Mouse (Mus musculus) midbrain, embryonic 14.5 days (tissue): ENCODE measurements around the gene Dctpp1. TPM values are rescaled to one million over a fixed set of nuclear protein-coding genes. Genes with fewer than 3 reads are reported as not detected.

Experiments
- ATAC-seq: fragments of 200-750 bp; cut with Nextera tagmentation; 2 replicates; pipeline ENCODE4 v1.8.0; 2017; ENCODE audit warnings: moderate number of reproducible peaks, moderate library complexity; ENCODE audit not compliant: low FRiP score, low TSS enrichment
- DNase-seq: peaks from one replicate; pipeline ENCODE4 v3.0.0-alpha.2; 2015
- H3K27ac ChIP-seq: fragments of 300-500 bp; sonication (generic); replicated peaks from 2 replicates; pipeline ENCODE4 v1.5.1; 2014; ENCODE audit warnings: mild to moderate bottlenecking, low read depth, low read length, moderate library complexity
- H3K27me3 ChIP-seq: fragments of 300-500 bp; sonication (generic); 2 replicates; pipeline ENCODE4 v1.6.1; 2014; ENCODE audit warnings: low read length, control low read depth, mixed read lengths; ENCODE audit not compliant: control insufficient read depth, insufficient read depth
- H3K36me3 ChIP-seq: fragments of 300-500 bp; sonication (generic); 2 replicates; pipeline ENCODE4 v1.6.1; 2014; ENCODE audit warnings: low read length, control low read depth; ENCODE audit not compliant: control insufficient read depth, insufficient read depth
- H3K4me1 ChIP-seq: fragments of 300-500 bp; sonication (generic); 2 replicates; pipeline ENCODE4 v1.6.1; 2014; ENCODE audit warnings: mild to moderate bottlenecking, antibody characterized with exemption, low read length, control low read depth; ENCODE audit not compliant: control insufficient read depth, insufficient read depth
- H3K4me2 ChIP-seq: fragments of 300-500 bp; sonication (generic); 2 replicates; pipeline ENCODE4 v1.6.1; 2014; ENCODE audit warnings: mild to moderate bottlenecking, low read length, moderate library complexity
- H3K4me3 ChIP-seq: fragments of 300-500 bp; sonication (generic); replicated peaks from 2 replicates; pipeline ENCODE4 v1.5.1; 2014; ENCODE audit warnings: low read depth, low read length
- H3K9ac ChIP-seq: fragments of 300-500 bp; sonication (generic); replicated peaks from 2 replicates; pipeline ENCODE4 v1.6.1; 2014; ENCODE audit warnings: mild to moderate bottlenecking, low read length, moderate library complexity
- H3K9me3 ChIP-seq: fragments of 300-500 bp; sonication (generic); 2 replicates; pipeline ENCODE4 v1.6.1; 2016; ENCODE audit warnings: low read length, control low read depth, mixed read lengths; ENCODE audit not compliant: control insufficient read depth
- WGBS: fragments of 180-500 bp; shearing (Covaris S2); extraction: QIAGEN DNeasy Blood & Tissue Kit; methylation state at CpG from one replicate; pipeline ENCODE4 v1.1.7; 2014; 5-methylcytosine and 5-hydroxymethylcytosine counted together
- polyA plus RNA-seq: library from polyadenylated mRNA; unstranded; fragments of >200 nt; fragmentation: Nextera tagmentation; extraction: Ambion mirVana; gene quantifications from 2 replicates; pipeline ENCODE4 v1.2.1, GENCODE M21; 2014

The Dctpp1 gene
- polyA plus RNA-seq, 1 experiment from 2014 or later = 125 TPM

DNA sequence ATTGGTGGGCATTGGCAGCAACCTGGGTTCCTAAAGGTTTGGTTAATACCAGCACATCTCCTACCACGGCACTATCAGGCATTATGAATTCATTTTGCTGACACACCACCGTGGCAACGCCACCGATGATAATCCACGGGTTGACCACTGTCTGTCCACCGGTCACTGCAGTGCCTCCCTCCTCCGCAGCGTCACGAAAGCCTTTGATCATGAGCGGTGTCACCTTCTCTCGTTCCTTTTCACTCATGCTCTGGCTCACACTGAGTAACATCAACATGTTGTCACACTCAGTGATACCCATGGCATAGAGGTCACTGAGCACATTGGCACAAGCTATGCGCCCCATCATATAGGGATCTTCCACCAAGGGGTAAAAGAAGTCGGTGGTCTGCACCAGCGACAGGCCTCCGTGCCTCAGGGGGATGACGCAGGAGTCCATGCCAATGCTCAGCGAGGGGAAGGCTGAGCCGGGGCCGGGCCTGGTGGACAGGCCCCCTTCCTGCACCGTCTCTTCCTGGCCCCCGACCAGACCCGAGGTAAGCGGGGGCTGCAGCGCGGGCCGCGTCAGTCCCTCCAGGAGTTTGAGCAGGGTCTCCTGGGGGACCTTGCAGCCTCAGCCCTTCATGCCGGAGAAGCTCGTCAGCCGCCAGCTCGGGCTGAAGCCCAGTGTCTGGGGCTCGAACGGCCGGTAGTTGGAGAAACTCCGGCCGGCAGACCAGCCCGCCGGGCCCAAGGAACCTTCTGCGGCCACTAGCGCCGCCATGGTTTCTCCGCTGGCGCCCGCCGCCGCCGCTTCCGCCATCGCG, 12.8 kb upstream of the Dctpp1 start:
- Histone ChIP-seq H3K36me3 (peaks cover 18% of the 10 kb centered on the region), H3K4me2 (peak overlapping the region; percentile 89), H3K4me3 (peak overlapping the region; percentile 91), H3K9ac (peak overlapping the region; percentile 92), H3K4me1 (peaks cover 11% of the 10 kb centered on the region), H3K9me3 (peaks cover 4% of the 10 kb centered on the region; the same call in 1 of the 2 replicates), H3K27me3 (no peaks in the 10 kb centered on the region), H3K27ac (peak overlapping the region; percentile 88)
- ATAC-seq (peak; percentile 58; the same call in 1 of the 2 replicates), DNase-seq (peak; percentile 50)
- WGBS = 15% methylated on average over 50 of the region's 50 CpGs

DNA sequence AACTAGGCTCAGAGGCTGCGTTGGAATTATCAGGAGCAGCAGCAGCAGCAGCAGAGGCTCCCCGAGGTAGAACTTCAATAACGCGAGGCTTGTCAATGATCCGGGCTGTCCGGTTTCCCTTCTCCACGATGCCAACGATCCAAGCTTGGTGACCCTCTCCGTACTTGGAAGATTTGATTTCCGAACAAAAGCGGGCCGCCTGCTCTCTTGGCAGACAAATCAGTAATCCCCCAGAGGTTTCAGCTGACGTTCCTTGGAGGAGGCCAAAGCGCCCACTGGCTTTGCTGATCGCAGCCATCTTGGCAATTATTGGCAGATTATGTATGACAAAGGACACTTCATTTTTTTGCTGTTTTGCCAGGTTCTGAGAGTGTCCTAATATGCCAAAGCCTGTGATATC, 12.1 kb upstream of the Dctpp1 start:
- Histone ChIP-seq H3K9ac (no peak overlapping the region), H3K36me3 (peaks cover 18% of the 10 kb centered on the region), H3K4me3 (peak overlapping the region; percentile 91; the same call in 1 of the 2 replicates), H3K4me1 (peaks cover 11% of the 10 kb centered on the region), H3K4me2 (peak overlapping the region; percentile 89), H3K27ac (no peak overlapping the region), H3K27me3 (no peaks in the 10 kb centered on the region), H3K9me3 (peaks cover 4% of the 10 kb centered on the region; the same call in 1 of the 2 replicates)
- WGBS = 93% methylated on average over 15 of the region's 15 CpGs
- no peak for ATAC-seq
- no peak for DNase-seq

DNA sequence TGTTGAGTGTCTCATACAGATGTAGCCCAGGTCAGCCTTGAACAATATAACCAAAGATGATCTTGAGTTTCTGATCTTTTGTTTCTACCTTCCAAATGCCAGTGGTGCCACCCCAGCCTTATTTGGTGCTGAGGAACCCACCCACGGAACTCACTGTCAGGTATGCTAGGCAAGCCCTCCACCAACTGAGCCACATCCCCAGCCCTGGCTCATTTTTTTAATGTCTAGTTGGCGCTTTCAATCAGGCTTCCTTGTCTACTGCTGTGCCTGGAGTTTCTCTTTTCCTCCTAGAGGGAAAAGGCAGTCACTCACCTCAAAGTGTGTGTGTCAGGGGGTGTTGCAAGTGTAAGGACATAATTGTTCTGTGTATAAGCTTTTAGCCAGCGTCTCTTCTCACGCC, 10.6 kb upstream of the Dctpp1 start:
- no peak overlapping the region for H3K9ac ChIP-seq
- H3K36me3 ChIP-seq = peaks cover 18% of the 10 kb centered on the region
- DNase-seq = no peak
- H3K27me3 ChIP-seq = no peaks in the 10 kb centered on the region
- H3K4me2 ChIP-seq = no peak overlapping the region
- H3K9me3 ChIP-seq = peaks cover 4% of the 10 kb centered on the region; the same call in 1 of the 2 replicates
- H3K4me3 ChIP-seq = no peak overlapping the region
- no peak overlapping the region for H3K27ac ChIP-seq
- WGBS = 97% methylated on average over 4 of the region's 4 CpGs
- H3K4me1 ChIP-seq = peaks cover 11% of the 10 kb centered on the region
- ATAC-seq = no peak

DNA sequence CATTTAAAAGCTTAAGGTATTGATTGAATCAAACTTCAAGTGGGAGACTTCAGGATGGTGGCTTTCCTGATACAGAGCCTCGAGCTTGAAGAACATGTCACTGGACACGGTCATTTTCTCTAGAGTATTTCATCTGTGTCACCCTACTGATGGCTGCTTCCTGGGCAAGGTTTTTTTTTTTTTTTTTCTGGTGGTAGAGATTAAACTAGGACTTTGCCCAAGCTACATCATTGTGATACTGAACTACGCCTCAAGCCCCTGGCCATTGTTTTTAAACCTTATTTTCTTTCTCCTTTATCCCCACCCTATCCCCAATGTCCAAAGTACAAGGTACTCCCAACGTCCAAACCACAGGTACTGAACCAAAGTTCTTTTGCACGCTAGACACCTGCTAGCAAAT, 10.2 kb upstream of the Dctpp1 start:
- Histone ChIP-seq H3K4me2 (no peak overlapping the region), H3K9ac (no peak overlapping the region), H3K9me3 (peaks cover 4% of the 10 kb centered on the region; the same call in 1 of the 2 replicates), H3K36me3 (peaks cover 18% of the 10 kb centered on the region), H3K27me3 (no peaks in the 10 kb centered on the region), H3K27ac (no peak overlapping the region), H3K4me3 (no peak overlapping the region), H3K4me1 (peaks cover 11% of the 10 kb centered on the region)
- ATAC-seq = no peak
- 97% methylated on average over 5 of the region's 5 CpGs for WGBS
- DNase-seq = no peak

DNA sequence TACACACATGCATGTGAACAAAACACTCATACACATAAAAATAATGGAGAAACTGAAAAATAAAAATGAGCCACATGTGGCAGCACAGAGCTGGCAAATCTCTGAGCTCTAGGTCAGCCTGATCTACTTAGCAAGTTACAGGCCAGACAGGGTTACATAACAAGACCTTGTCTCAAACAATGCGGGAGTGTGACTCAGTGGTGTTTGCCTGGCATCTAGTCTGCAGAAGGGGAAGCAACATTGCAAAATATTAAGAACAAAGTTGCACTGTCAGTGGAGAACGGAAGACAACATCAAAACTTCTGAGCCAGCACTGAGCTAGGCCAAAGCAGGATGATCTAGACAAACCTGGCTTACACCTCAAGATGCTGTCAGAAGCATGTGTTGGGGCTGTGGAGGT, 9.7 kb upstream of the Dctpp1 start:
- H3K9ac ChIP-seq = no peak overlapping the region
- no peak overlapping the region for H3K4me3 ChIP-seq
- peaks cover 4% of the 10 kb centered on the region; the same call in 1 of the 2 replicates for H3K9me3 ChIP-seq
- DNase-seq = no peak
- H3K27ac ChIP-seq = no peak overlapping the region
- H3K36me3 ChIP-seq = peaks cover 18% of the 10 kb centered on the region
- no peaks in the 10 kb centered on the region for H3K27me3 ChIP-seq
- ATAC-seq = no peak
- 96% methylated on average over 2 of the region's 2 CpGs for WGBS
- no peak overlapping the region for H3K4me2 ChIP-seq
- peaks cover 11% of the 10 kb centered on the region for H3K4me1 ChIP-seq

DNA sequence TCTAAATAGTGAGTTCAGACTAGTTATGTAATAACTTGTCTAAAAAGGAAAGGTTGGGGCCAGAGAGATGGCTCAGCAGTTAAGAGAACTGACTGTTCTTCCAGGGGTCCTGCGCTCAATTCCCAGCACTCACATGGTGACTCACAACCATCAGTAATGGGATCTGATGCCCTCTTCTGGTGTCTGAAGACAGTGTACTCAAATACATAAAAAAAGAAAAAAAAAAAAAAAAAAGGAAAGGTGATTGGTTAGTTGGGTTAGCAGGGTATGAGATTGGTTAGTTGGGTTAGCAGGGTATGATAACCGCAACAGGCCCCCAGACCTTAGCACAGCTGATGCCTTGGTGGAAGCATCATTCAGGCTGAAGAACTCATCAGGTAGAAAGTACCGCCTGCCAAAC, 3.0 kb upstream of the Dctpp1 start:
- H3K4me3 ChIP-seq = no peak overlapping the region
- H3K27ac ChIP-seq = no peak overlapping the region
- peaks cover 2% of the 10 kb centered on the region; the same call in 1 of the 2 replicates for H3K9me3 ChIP-seq
- H3K27me3 ChIP-seq = no peaks in the 10 kb centered on the region
- no peak overlapping the region for H3K9ac ChIP-seq
- H3K36me3 ChIP-seq = no peaks in the 10 kb centered on the region
- H3K4me1 ChIP-seq = peaks cover 7% of the 10 kb centered on the region; the same call in 1 of the 2 replicates
- DNase-seq (no peak), ATAC-seq (no peak)
- H3K4me2 ChIP-seq = no peak overlapping the region
- WGBS = 92% methylated on average over 3 of the region's 3 CpGs

DNA sequence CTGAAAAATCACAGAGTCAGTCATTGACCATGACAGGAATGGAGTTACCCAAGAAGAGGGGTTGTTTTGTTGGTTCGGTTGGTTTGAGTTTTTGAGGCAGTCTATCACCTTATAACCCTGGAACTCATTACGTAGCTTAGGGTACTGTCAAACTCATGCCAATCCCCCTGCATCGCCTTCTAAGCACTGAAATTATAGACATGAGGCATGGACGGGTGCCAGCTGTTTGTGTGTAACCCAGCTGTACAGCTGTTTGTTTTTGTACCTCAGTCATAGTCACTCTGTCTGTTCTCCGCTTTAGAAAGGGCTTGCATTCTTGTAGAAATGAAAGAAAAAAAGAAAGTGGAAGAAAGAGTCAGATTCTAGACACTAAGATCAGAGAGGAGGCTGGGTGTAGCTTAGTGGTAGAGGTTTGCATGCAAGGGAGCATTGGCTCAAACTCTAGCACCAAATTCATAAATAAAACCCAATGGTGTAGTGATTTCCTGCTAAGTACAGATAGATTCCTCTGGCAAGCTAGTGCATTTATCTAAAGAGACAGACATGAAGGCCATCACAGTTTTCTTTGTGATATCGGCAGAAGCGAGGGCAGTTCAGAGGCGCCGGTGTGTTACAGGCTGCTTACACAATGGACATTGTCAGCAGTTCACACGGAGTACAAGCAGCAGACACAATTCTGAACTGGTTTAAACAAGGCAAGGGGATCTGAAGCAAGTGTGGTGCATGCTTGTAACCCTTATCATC, 1.9 kb upstream of the Dctpp1 start:
- Histone ChIP-seq H3K27me3 (no peaks in the 10 kb centered on the region), H3K4me2 (no peak overlapping the region), H3K36me3 (no peaks in the 10 kb centered on the region), H3K4me3 (no peak overlapping the region), H3K4me1 (peaks cover 7% of the 10 kb centered on the region; the same call in 1 of the 2 replicates), H3K27ac (no peak overlapping the region), H3K9me3 (no peaks in the 10 kb centered on the region), H3K9ac (no peak overlapping the region)
- ATAC-seq = no peak
- no peak for DNase-seq
- 85% methylated on average over 10 of the region's 10 CpGs for WGBS

DNA sequence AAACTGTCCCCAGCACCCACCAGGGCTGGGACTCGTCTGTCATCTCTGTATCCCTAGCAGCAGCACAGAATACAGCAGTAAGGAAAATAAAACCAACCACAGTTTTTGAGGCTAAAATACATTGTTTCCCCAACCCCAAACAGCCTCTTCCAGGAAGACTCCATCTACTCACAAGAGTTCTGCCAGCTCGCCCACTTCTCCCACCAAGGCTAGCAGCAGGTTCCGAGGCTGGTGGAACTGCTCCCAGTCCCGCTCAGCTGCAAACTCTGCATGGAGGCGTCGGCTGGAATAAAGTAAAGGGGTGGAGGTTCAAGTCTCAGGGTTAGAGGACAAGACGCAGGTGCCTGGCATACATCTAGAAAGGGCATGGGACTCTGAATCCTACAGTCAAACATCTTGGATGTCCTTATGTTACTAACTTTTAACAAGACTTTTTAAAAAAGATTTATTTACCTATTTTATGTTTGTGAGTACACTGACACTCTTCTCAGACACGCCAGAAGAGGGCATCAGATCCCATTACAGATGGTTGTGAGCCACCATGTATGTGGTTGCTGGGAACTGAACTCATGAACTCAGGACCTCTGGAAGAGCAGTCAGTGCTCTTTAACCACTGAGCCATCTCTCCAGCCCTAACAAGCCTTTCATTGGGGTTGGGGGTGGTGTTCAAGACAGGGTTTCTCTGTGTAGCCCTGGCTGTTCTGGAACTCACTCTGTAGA, 1.2 kb downstream of the Dctpp1 start:
- no peak for ATAC-seq
- H3K4me2 ChIP-seq = peak overlapping the region; percentile 68
- WGBS = 72% methylated on average over 8 of the region's 8 CpGs
- no peaks in the 10 kb centered on the region for H3K27me3 ChIP-seq
- H3K9ac ChIP-seq = no peak overlapping the region
- H3K36me3 ChIP-seq = peaks cover 5% of the 10 kb centered on the region; the same call in 1 of the 2 replicates
- peak overlapping the region; percentile 56 for H3K4me3 ChIP-seq
- no peak for DNase-seq
- no peak overlapping the region for H3K27ac ChIP-seq
- peaks cover 15% of the 10 kb centered on the region for H3K4me1 ChIP-seq
- H3K9me3 ChIP-seq = no peaks in the 10 kb centered on the region
